Mouse (Mus musculus) G1E (cell line): ENCODE measurements around the gene Caprin2.

Experiments
- CTCF ChIP-seq: IDR thresholded peaks from 2 replicates; pipeline ENCODE4 v1.5.1; 2012; ENCODE audit warnings: low read depth, low read length, inconsistent platforms, mixed read lengths
- GATA1 ChIP-seq: IDR thresholded peaks from 2 replicates; pipeline ENCODE4 v1.6.1; 2012; ENCODE audit warnings: borderline replicate concordance, low read length, inconsistent platforms, mixed read lengths
- POLR2AphosphoS5 ChIP-seq: IDR thresholded peaks from 2 replicates; pipeline ENCODE4 v1.6.1; 2012; ENCODE audit warnings: low read depth, low read length, inconsistent platforms; ENCODE audit not compliant: insufficient replicate concordance
- TAL1 ChIP-seq: conservative IDR thresholded peaks from 2 replicates; pipeline ENCODE4 v1.6.1; 2012; ENCODE audit warnings: low read depth, low read length, inconsistent platforms, mixed read lengths

GRCm38 (mm10) chr6:148826119-148826518 lies 69.9 kb downstream of the Caprin2 start:
- no peak for TF ChIP-seq CTCF
- TF ChIP-seq TAL1, result no peak
- TF ChIP-seq POLR2AphosphoS5, result no peak
- TF ChIP-seq GATA1, result no peak
